Mouse (Mus musculus) cerebellum, adult 2 months (tissue): Measurements from ENCODE around the gene Ptk6. TPM values are rescaled to one million over a fixed set of nuclear protein-coding genes. Genes with fewer than 3 reads are reported as not detected.

Experiments
- DNase-seq, 2 experiments: peaks; one replicate each; pipeline ENCODE4 v3.0.0; 2021
- H3K27ac ChIP-seq: fragments of 200-500 bp; 2 replicates; pipeline ENCODE4 v1.5.1; 2012; ENCODE audit warnings: low read length, control low read depth, inconsistent platforms; ENCODE audit not compliant: insufficient read depth
- H3K27me3 ChIP-seq: fragments of 200-500 bp; 2 replicates; pipeline ENCODE4 v1.6.1; 2012; ENCODE audit warnings: inconsistent platforms, mild to moderate bottlenecking, low read length, moderate library complexity; ENCODE audit not compliant: control insufficient read depth, insufficient read depth
- H3K4me1 ChIP-seq: fragments of 200-500 bp; 2 replicates; pipeline ENCODE4 v1.6.1; 2011; ENCODE audit warnings: low read length; ENCODE audit not compliant: control insufficient read depth, insufficient read depth
- H3K4me3 ChIP-seq: fragments of 200-500 bp; replicated peaks from 2 replicates; pipeline ENCODE3; 2011; ENCODE audit warnings: mild to moderate bottlenecking, low read depth, low read length, control low read depth; ENCODE audit not compliant: insufficient read depth
- CTCF ChIP-seq: fragments of 200-500 bp; IDR thresholded peaks from 2 replicates; pipeline ENCODE4 v1.5.1; 2011; ENCODE audit warnings: low read depth, mild to moderate bottlenecking, control low read depth, low read length, moderate library complexity, borderline replicate concordance; ENCODE audit not compliant: insufficient read depth
- POLR2A ChIP-seq: fragments of 200-500 bp; IDR thresholded peaks from 2 replicates; pipeline ENCODE4 v1.6.1; 2011; ENCODE audit warnings: low read length, control low read depth, borderline replicate concordance; ENCODE audit not compliant: insufficient read depth
- WGBS: fragments of 180-500 bp; shearing (Covaris S2); methylation state at CpG from one replicate; pipeline ENCODE4 v1.1.7; 2018; 5-methylcytosine and 5-hydroxymethylcytosine counted together
- polyA plus RNA-seq: library from polyadenylated mRNA; depleted of rRNA; stranded (reverse); fragments of >200 nt; gene quantifications from 2 replicates; pipeline ENCODE4 v1.2.3, GENCODE M21; 2012

Ptk6 gene
- polyA plus RNA-seq, 1 experiment: 0.07 TPM

DNA sequence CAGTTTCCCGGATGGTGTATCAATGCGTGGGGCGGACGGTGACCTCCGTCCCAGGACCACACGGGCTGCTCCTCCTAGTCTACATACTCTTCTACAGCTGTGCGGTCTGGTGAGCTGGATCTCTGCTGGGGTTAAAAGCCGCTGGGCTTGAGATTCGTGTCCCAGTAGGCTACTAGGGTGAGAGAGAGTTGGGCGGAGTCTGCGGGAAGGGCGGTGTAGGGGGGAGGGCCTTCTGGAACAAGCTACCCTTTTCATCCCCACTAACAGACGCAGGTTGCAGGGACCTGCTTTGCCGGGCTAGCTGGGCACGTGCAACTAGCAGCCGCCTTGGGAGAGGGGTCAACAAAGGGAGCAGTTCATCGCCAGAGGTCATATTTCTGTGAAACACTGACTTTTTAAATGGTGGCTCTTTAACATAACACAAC lies 10.4 kb upstream of the Ptk6 start, which contains the start of gene Srms:
Gene Srms (minus strand): TSS at position 165 of the 425 bp plus-strand sequence.
- no peaks in the 10 kb centered on the region for H3K27me3 ChIP-seq

DNA sequence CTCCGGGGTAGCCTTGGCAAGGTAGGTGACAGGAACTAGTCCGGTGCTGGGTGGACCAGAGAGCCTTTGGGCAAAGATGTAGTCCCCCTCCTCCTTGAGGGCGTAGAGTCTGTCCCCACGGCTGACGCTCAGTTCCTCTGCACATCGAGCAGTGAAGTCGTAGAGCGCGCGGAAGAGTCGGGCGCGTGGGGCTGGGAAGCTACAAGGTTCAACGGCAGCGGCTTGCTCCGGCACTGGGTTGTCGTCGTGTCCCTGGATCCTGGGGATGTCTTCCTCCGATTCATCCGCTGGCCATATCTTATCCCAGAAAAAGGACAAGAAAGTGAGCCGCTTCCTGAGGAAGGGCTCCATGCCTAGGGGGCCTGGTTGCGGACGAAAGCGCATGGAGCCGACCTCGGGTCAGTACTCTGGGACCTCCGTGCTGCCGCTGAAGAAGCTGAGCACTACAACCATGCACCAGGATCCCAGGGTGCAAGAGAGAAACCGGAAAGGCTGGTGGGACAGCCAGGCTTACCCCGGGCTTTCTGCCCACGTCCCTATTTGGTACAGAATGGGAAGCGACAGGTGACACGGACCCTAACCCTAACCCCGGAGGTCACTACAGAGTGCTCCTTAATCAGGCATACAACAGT lies 9.9 kb upstream of the Ptk6 start:
- H3K4me1 ChIP-seq: no peaks in the 10 kb centered on the region
- no peak for DNase-seq
- no peak for TF ChIP-seq CTCF
- TF ChIP-seq POLR2A: no peak
- H3K27me3 ChIP-seq: no peaks in the 10 kb centered on the region
- peak overlapping the region; percentile 15 for H3K4me3 ChIP-seq
- H3K27ac ChIP-seq: no peak overlapping the region
- WGBS: 4% methylated on average over 34 of the region's 34 CpGs

More for the DNA sequence above, 10.4 kb upstream of the Ptk6 start, which contains the start of gene Srms:
- TF ChIP-seq CTCF (no peak), POLR2A (no peak)
- WGBS: 12% methylated on average over 17 of the region's 17 CpGs
- DNase-seq: no peak
- Histone ChIP-seq H3K27ac (no peak within 1 kb of the TSS), H3K4me1 (no peaks in the 10 kb centered on the region), H3K4me3 (peak within 1 kb of the TSS; percentile 15)

DNA sequence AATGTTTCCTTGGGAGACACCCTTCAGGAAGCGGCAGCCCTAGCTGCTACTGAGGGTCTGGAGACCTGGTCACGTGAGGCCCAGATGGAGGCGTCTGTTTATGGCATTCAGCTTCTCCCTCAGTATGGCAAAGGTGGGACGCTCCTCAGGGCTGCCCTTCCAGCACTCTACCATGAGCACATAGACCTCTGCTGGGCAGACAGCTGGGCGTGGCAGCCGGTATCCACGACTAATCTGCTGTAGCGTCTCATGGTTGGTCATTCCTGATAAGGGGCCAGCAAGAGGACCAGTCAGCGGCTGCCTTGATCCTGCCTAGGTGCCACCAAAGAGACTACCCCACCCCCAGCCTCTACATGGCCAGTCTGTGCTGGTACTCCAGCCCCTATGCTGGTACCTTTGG lies 3.5 kb upstream of the Ptk6 start:
- H3K27me3 ChIP-seq: no peaks in the 10 kb centered on the region
- DNase-seq: no peak
- WGBS: 70% methylated on average over 9 of the region's 9 CpGs
- H3K4me1 ChIP-seq: no peaks in the 10 kb centered on the region
- no peak overlapping the region for H3K27ac ChIP-seq
- no peak for TF ChIP-seq POLR2A
- no peak for TF ChIP-seq CTCF
- no peak overlapping the region for H3K4me3 ChIP-seq

DNA sequence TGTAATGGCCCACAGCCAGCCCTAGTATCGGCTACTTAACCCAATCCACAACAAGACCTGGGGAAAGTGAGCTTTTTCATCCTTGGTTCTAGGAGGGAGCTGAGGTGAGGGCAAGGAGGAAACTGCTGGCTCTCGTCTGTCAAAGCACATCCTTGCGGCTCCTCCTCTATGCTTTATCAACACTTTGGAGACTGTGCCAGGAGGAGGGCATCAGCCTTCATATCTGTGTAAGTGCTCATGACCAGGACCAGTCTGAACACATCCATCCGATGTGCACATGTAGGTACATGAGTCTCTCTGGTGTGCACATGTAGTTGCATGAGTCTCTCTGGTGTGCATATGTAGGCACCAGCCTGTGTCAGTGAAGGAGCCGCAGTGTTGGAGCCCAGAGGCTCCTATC lies 3.1 kb upstream of the Ptk6 start:
- WGBS: 90% methylated on average over 5 of the region's 5 CpGs
- Histone ChIP-seq H3K4me1 (no peaks in the 10 kb centered on the region), H3K4me3 (no peak overlapping the region), H3K27ac (no peak overlapping the region), H3K27me3 (no peaks in the 10 kb centered on the region)
- DNase-seq: no peak
- TF ChIP-seq CTCF (no peak), POLR2A (no peak)

DNA sequence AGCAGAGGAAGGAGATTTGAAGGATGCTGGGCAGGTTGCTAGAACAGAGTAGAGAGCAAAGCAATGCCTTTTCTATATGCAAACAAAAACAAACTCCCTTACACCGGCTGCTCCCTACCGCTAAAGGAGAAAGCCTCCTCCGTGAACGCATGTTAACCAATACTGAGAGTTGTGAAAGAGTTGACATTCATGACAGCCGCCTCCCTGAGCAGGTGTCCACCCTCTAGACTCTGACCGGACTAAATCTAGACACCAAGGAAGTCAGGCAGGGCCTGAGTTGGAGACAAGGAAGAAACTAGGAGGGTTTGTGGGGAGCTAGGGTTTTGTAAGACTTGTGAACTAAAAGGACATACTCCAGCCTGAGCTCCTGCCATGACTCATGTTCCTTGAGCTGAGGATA lies 297 bp upstream of the Ptk6 start:
- no peak overlapping the region for H3K27ac ChIP-seq
- TF ChIP-seq POLR2A (no peak), CTCF (no peak)
- 79% methylated on average over 6 of the region's 6 CpGs for WGBS
- no peaks in the 10 kb centered on the region for H3K4me1 ChIP-seq
- DNase-seq: no peak
- no peak overlapping the region for H3K4me3 ChIP-seq
- H3K27me3 ChIP-seq: no peaks in the 10 kb centered on the region

- TF ChIP-seq POLR2A: no peak
- no peak for TF ChIP-seq CTCF
- WGBS: 74% methylated on average over 3 of the region's 3 CpGs
- no peak overlapping the region for H3K4me3 ChIP-seq
These were observed 983 bp downstream of the Ptk6 start for GRCm38 (mm10) chr2:181201606-181202005.

GRCm38 (mm10) chr2:181196628-181197300 lies 5.8 kb downstream of the Ptk6 start:
- Histone ChIP-seq H3K27ac (no peak overlapping the region), H3K27me3 (no peaks in the 10 kb centered on the region), H3K4me1 (no peaks in the 10 kb centered on the region), H3K4me3 (no peak overlapping the region)
- 85% methylated on average over 4 of the region's 4 CpGs for WGBS
- TF ChIP-seq POLR2A (no peak), CTCF (no peak)
- no peak for DNase-seq

More at GRCm38 (mm10) chr2:181201606-181202005, 983 bp downstream of the Ptk6 start:
- Histone ChIP-seq H3K27me3 (no peaks in the 10 kb centered on the region), H3K27ac (no peak overlapping the region), H3K4me1 (no peaks in the 10 kb centered on the region)
- DNase-seq: no peak

- Histone ChIP-seq H3K27ac (no peak overlapping the region), H3K4me1 (peaks cover 4% of the 10 kb centered on the region; the same call in 1 of the 2 replicates), H3K27me3 (no peaks in the 10 kb centered on the region), H3K4me3 (no peak overlapping the region)
- no peak for DNase-seq
- TF ChIP-seq POLR2A (no peak), CTCF (no peak)
- WGBS: 80% methylated on average over 3 of the region's 3 CpGs
These were observed 9.5 kb downstream of the Ptk6 start for GRCm38 (mm10) chr2:181193044-181193443.
